Mouse (Mus musculus) embryonic facial prominence, embryonic 12.5 days (tissue): ENCODE measurements around the gene Nat8f1. TPM values are rescaled to one million over a fixed set of nuclear protein-coding genes. Genes with fewer than 3 reads are reported as not detected.

ENCODE experiments used
- ATAC-seq: fragments of 200-750 bp; cut with Nextera tagmentation; 2 replicates; pipeline ENCODE4 v1.8.0; 2017; ENCODE audit not compliant: insufficient number of reproducible peaks, insufficient read depth, low FRiP score, low TSS enrichment
- H3K27ac ChIP-seq: fragments of 300-500 bp; sonication (generic); 2 replicates; pipeline ENCODE4 v1.5.1; 2016; ENCODE audit warnings: mild to moderate bottlenecking
- H3K27me3 ChIP-seq: fragments of 300-500 bp; sonication (generic); 2 replicates; pipeline ENCODE4 v1.6.1; 2016; ENCODE audit warnings: mild to moderate bottlenecking, moderate library complexity
- H3K36me3 ChIP-seq: fragments of 300-500 bp; sonication (generic); 2 replicates; pipeline ENCODE4 v1.6.1; 2016; ENCODE audit warnings: mild to moderate bottlenecking
- H3K4me1 ChIP-seq: fragments of 300-500 bp; sonication (generic); 2 replicates; pipeline ENCODE4 v1.6.1; 2016
- H3K4me2 ChIP-seq: fragments of 300-500 bp; sonication (generic); replicated peaks from 2 replicates; pipeline ENCODE4 v1.6.1; 2016; ENCODE audit warnings: mild to moderate bottlenecking, moderate library complexity
- H3K4me3 ChIP-seq: fragments of 300-500 bp; sonication (generic); 2 replicates; pipeline ENCODE4 v1.5.1; 2016; ENCODE audit warnings: mild to moderate bottlenecking
- H3K9ac ChIP-seq: fragments of 300-500 bp; sonication (generic); 2 replicates; pipeline ENCODE4 v1.6.1; 2016; ENCODE audit warnings: mild to moderate bottlenecking, moderate library complexity
- H3K9me3 ChIP-seq: fragments of 300-500 bp; sonication (generic); 2 replicates; pipeline ENCODE4 v1.6.1; 2016; ENCODE audit warnings: mild to moderate bottlenecking, moderate library complexity
- WGBS: fragments of 180-500 bp; shearing (Covaris S2); methylation state at CpG from one replicate; pipeline ENCODE4 v1.1.7; 2016; 5-methylcytosine and 5-hydroxymethylcytosine counted together
- polyA plus RNA-seq: library from polyadenylated mRNA; unstranded; fragments of >200 nt; fragmentation: Nextera tagmentation; extraction: Ambion mirVana; gene quantifications from 2 replicates; pipeline ENCODE4 v1.2.1, GENCODE M21; 2016

Nat8f1 gene
- polyA plus RNA-seq, 1 experiment from 2014 or later: 8.3 TPM

DNA sequence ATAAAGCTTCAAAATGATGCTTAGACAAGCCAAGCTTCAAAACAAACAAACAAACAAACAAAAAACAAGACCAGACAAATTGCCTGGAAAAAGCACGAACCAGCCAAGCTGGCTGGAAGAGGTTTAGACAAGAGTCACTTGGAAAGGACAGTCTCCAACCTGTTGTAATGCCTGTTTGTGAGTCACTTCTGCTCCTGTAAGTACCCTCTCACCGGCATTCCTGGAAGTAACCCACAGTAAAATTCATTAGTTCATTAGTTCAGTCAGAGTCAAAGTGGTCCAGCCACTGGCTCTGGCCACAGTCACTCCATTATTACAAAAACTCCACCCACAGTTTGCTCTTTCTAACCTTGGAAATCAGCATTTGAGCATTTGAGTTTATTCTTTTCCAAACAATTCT lies 51.6 kb downstream of the Nat8f1 start:
- Histone ChIP-seq H3K9ac (no peak overlapping the region), H3K4me3 (no peak overlapping the region), H3K4me1 (no peaks in the 10 kb centered on the region), H3K27ac (no peak overlapping the region), H3K9me3 (no peaks in the 10 kb centered on the region), H3K36me3 (no peaks in the 10 kb centered on the region), H3K4me2 (no peak overlapping the region), H3K27me3 (no peaks in the 10 kb centered on the region)
- ATAC-seq: no peak
- 91% methylated on average over 2 of the region's 2 CpGs for WGBS

GRCm38 (mm10) chr6:85863136-85863535 lies 52.4 kb downstream of the Nat8f1 start:
- Histone ChIP-seq H3K9me3 (no peaks in the 10 kb centered on the region), H3K27me3 (no peaks in the 10 kb centered on the region), H3K36me3 (no peaks in the 10 kb centered on the region), H3K27ac (no peak overlapping the region), H3K4me3 (no peak overlapping the region), H3K9ac (no peak overlapping the region), H3K4me2 (no peak overlapping the region), H3K4me1 (no peaks in the 10 kb centered on the region)
- WGBS: 80% methylated on average over 2 of the region's 2 CpGs
- no peak for ATAC-seq

GRCm38 (mm10) chr6:85862565-85862964 lies 52.9 kb downstream of the Nat8f1 start:
- no peak overlapping the region for H3K4me3 ChIP-seq
- no peak overlapping the region for H3K9ac ChIP-seq
- no peak overlapping the region for H3K27ac ChIP-seq
- 75% methylated on average over 3 of the region's 3 CpGs for WGBS
- no peaks in the 10 kb centered on the region for H3K4me1 ChIP-seq
- H3K27me3 ChIP-seq: no peaks in the 10 kb centered on the region
- no peak overlapping the region for H3K4me2 ChIP-seq
- no peaks in the 10 kb centered on the region for H3K36me3 ChIP-seq
- ATAC-seq: no peak
- H3K9me3 ChIP-seq: no peaks in the 10 kb centered on the region

GRCm38 (mm10) chr6:85861247-85861646 lies 54.2 kb downstream of the Nat8f1 start:
- Histone ChIP-seq H3K4me2 (no peak overlapping the region), H3K27me3 (no peaks in the 10 kb centered on the region), H3K4me3 (no peak overlapping the region), H3K9me3 (no peaks in the 10 kb centered on the region), H3K9ac (no peak overlapping the region), H3K27ac (no peak overlapping the region), H3K4me1 (no peaks in the 10 kb centered on the region), H3K36me3 (no peaks in the 10 kb centered on the region)
- 69% methylated on average over 3 of the region's 3 CpGs for WGBS
- no peak for ATAC-seq

Other genes starting within 250 kb of the Nat8f1 start
- not detected in 2 replicates for gene Nat8f7, start 202.5 kb downstream of the Nat8f1 start, polyA plus RNA-seq
- gene Nat8f3, start 149.9 kb downstream of the Nat8f1 start, polyA plus RNA-seq: 0.10 and 0.23 TPM in 2 replicates
- gene Nat8f6, start 94.7 kb downstream of the Nat8f1 start, polyA plus RNA-seq: not detected in 2 replicates
- gene Nat8f5, start 94.7 kb downstream of the Nat8f1 start, polyA plus RNA-seq: not detected in 2 replicates
- not detected in 2 replicates for gene Nat8, start 83.6 kb downstream of the Nat8f1 start, polyA plus RNA-seq
- gene Nat8f2, start 46.5 kb downstream of the Nat8f1 start, polyA plus RNA-seq: not detected in 2 replicates
- gene Nat8f4, start 10.8 kb downstream of the Nat8f1 start, polyA plus RNA-seq: 3.5 and 3.6 TPM in 2 replicates
- 38.9 and 41.3 TPM in 2 replicates for gene Tprkb, start 3.8 kb downstream of the Nat8f1 start, polyA plus RNA-seq
- 51.3 and 51.4 TPM in 2 replicates for gene Dusp11, start 46.0 kb upstream of the Nat8f1 start, polyA plus RNA-seq
- gene Figla, start 100.5 kb upstream of the Nat8f1 start, polyA plus RNA-seq: not detected in 2 replicates
- 20.0 and 22.2 TPM in 2 replicates for gene Add2, start 113.0 kb upstream of the Nat8f1 start, polyA plus RNA-seq